Mouse (Mus musculus) left cerebral cortex, postnatal 36 days (tissue): Measurements from ENCODE around the gene Keg1. TPM values are rescaled to one million over a fixed set of nuclear protein-coding genes. Genes with fewer than 3 reads are reported as not detected.
"Not testable (repeated sequence)": the region's sequence is repeated elsewhere in the genome, so short reads cannot be mapped to it uniquely, and the experiment has no call there.

Source experiments
- DNase-seq, 2 experiments: peaks; one replicate each; pipeline ENCODE4 v3.0.0; 2021 to 2022; ENCODE audit warnings: low spot score in 2 of 2, mixed read lengths in 1 of 2
- intact Hi-C: fragments of 180-260 bp; cut with DNase I; formaldehyde crosslinking; loops from one replicate; pipeline ENCODE4 v1.15.1; 2025
- total RNA-seq, 2 experiments: library from RNA; stranded (reverse); gene quantifications; 2 replicates each; pipeline ENCODE4 v1.2.3; 2021

Keg1 gene
- total RNA-seq: not detected

- intact Hi-C loops: no loop called here
- DNase-seq: no peak
Observed at GRCm38 (mm10) chr19:12695590-12695989, at the start of gene Keg1. TSS of gene Keg1 (plus strand) at chr19:12695786.

GRCm38 (mm10) chr19:12649511-12649910, 46.1 kb upstream of the Keg1 start:
- intact Hi-C loops: no loop called here
- DNase-seq: no peak

- intact Hi-C loops: no loop called here
- no peak for DNase-seq
Observed at GRCm38 (mm10) chr19:12666156-12666555, 29.4 kb upstream of the Keg1 start.

GRCm38 (mm10) chr19:12668601-12669000, 27.0 kb upstream of the Keg1 start:
- intact Hi-C loops, DNase-seq: not testable (repeated sequence)

GRCm38 (mm10) chr19:12670139-12670538, 25.4 kb upstream of the Keg1 start, which contains the start of gene Olfr1442:
TSS of gene Olfr1442 (plus strand) at chr19:12670439.
- intact Hi-C loops: no loop called here
- no peak for DNase-seq

GRCm38 (mm10) chr19:12671051-12671450, 24.5 kb upstream of the Keg1 start:
- no peak for DNase-seq
- intact Hi-C loops: no loop called here

- no peak for DNase-seq
- intact Hi-C loops: no loop called here
Observed at GRCm38 (mm10) chr19:12677812-12678211, 17.8 kb upstream of the Keg1 start, which contains the start of gene Olfr1443. TSS of gene Olfr1443 (plus strand) at chr19:12678112.

- DNase-seq: no peak
- intact Hi-C loops: no loop called here
Observed at GRCm38 (mm10) chr19:12684638-12685037, 10.9 kb upstream of the Keg1 start.

GRCm38 (mm10) chr19:12685231-12685630, 10.4 kb upstream of the Keg1 start:
- no peak for DNase-seq
- intact Hi-C loops: no loop called here

- DNase-seq: no peak
- intact Hi-C loops: no loop called here
Observed at GRCm38 (mm10) chr19:12696221-12696620, 635 bp downstream of the Keg1 start.

GRCm38 (mm10) chr19:12708458-12708857, 12.9 kb downstream of the Keg1 start:
- intact Hi-C loops: no loop called here
- no peak for DNase-seq

GRCm38 (mm10) chr19:12708986-12709385, 13.4 kb downstream of the Keg1 start:
- intact Hi-C loops: no loop called here

GRCm38 (mm10) chr19:12719189-12719588, 23.6 kb downstream of the Keg1 start:
- no peak for DNase-seq
- intact Hi-C loops: no loop called here

More at GRCm38 (mm10) chr19:12708986-12709385, 13.4 kb downstream of the Keg1 start:
- DNase-seq: no peak

- intact Hi-C loops: loop anchor here (5.0 kb wide), 1 partner anchor 77 kb away; the partner anchor contains the start of genes Lpxn and Zfp91
- no peak for DNase-seq
Observed at GRCm38 (mm10) chr19:12720463-12720862, 24.9 kb downstream of the Keg1 start.

GRCm38 (mm10) chr19:12720919-12721318, 25.3 kb downstream of the Keg1 start:
- intact Hi-C loops: loop anchor here (5.0 kb wide), 1 partner anchor 76 kb away; the partner anchor contains the start of genes Lpxn and Zfp91
- not testable (repeated sequence) for DNase-seq

GRCm38 (mm10) chr19:12721596-12721995, 26.0 kb downstream of the Keg1 start:
- not testable (repeated sequence) for DNase-seq
- intact Hi-C loops: loop anchor here (5.0 kb wide), 1 partner anchor 76 kb away; the partner anchor contains the start of genes Lpxn and Zfp91

GRCm38 (mm10) chr19:12722308-12722707, 26.7 kb downstream of the Keg1 start:
- intact Hi-C loops: loop anchor here (5.0 kb wide), 1 partner anchor 75 kb away; the partner anchor contains the start of genes Lpxn and Zfp91
- DNase-seq: no peak

- DNase-seq: no peak
- intact Hi-C loops: no loop called here
Observed at GRCm38 (mm10) chr19:12725851-12726250, 30.3 kb downstream of the Keg1 start.

GRCm38 (mm10) chr19:12731036-12731435, 35.5 kb downstream of the Keg1 start:
- intact Hi-C loops: no loop called here
- DNase-seq: no peak

GRCm38 (mm10) chr19:12731950-12732349, 36.4 kb downstream of the Keg1 start:
- no peak for DNase-seq
- intact Hi-C loops: no loop called here

GRCm38 (mm10) chr19:12756286-12756685, 60.7 kb downstream of the Keg1 start:
- DNase-seq: no peak
- intact Hi-C loops: no loop called here
